Mouse (Mus musculus): ENCODE measurements at regions not wholly inside any gene's neighbourhood (a gene's known extent, or its start where the extent isn't known, plus 50 kb on each side); places are given as distances from the start of the nearest gene placed in this dataset.

- H3K9me3 ChIP-seq (replicated peaks): no peaks in the 10 kb centered on the region
- no peak overlapping the region for H3K27ac ChIP-seq
- H3K4me1 ChIP-seq: 0 out of 2 replicates have a peak, but pooled peaks cover 2% of the 10 kb centered on the region
- no peaks in the 10 kb centered on the region for H3K36me3 ChIP-seq
- no peak for ATAC-seq (ENCODE audit: low FRiP score)
- no peaks in the 10 kb centered on the region for H3K27me3 ChIP-seq
- no peak overlapping the region for H3K9ac ChIP-seq
- no peak overlapping the region for H3K4me2 ChIP-seq (replicated peaks)
- WGBS: 89% methylated on average over 6 of the region's 6 CpGs
- H3K4me3 ChIP-seq: no peak overlapping the region
These were observed 85.7 kb upstream of the Atp1a1 start for GRCm38 (mm10) chr3:101690222-101690621.

GRCm38 (mm10) chr3:101685203-101685602 is 80.7 kb upstream of the Atp1a1 start:
- WGBS: 69% methylated on average over 7 of the region's 7 CpGs
- no peak overlapping the region for H3K4me3 ChIP-seq
- no peaks in the 10 kb centered on the region for H3K27me3 ChIP-seq
- H3K36me3 ChIP-seq: no peaks in the 10 kb centered on the region
- no peak overlapping the region for H3K4me2 ChIP-seq (replicated peaks)
- no peak overlapping the region for H3K27ac ChIP-seq
- H3K4me1 ChIP-seq: 0 out of 2 replicates have a peak, but pooled peaks cover 2% of the 10 kb centered on the region
- no peak for ATAC-seq (ENCODE audit: low FRiP score)
- no peaks in the 10 kb centered on the region; the same call in 1 of the 2 replicates for H3K9me3 ChIP-seq (replicated peaks)
- H3K9ac ChIP-seq: no peak overlapping the region

GRCm38 (mm10) chr3:101672943-101673342 is 68.5 kb upstream of the Atp1a1 start:
- ATAC-seq (ENCODE audit: low FRiP score): no peak
- Histone ChIP-seq H3K27me3 (no peaks in the 10 kb centered on the region), H3K4me3 (no peak overlapping the region), H3K9ac (no peak overlapping the region), H3K4me2 (replicated peaks) (no peak overlapping the region), H3K4me1 (no peaks in the 10 kb centered on the region), H3K36me3 (no peaks in the 10 kb centered on the region), H3K9me3 (replicated peaks) (no peaks in the 10 kb centered on the region), H3K27ac (no peak overlapping the region)
- WGBS: 84% methylated on average over 4 of the region's 4 CpGs

- Histone ChIP-seq H3K4me3 (no peak overlapping the region), H3K4me2 (replicated peaks) (no peak overlapping the region), H3K27me3 (no peaks in the 10 kb centered on the region), H3K9ac (no peak overlapping the region), H3K4me1 (peaks cover 5% of the 10 kb centered on the region; the same call in 1 of the 2 replicates), H3K9me3 (replicated peaks) (no peaks in the 10 kb centered on the region), H3K27ac (no peak overlapping the region), H3K36me3 (no peaks in the 10 kb centered on the region)
- 42% methylated on average over 8 of the region's 8 CpGs for WGBS
- no peak for ATAC-seq (ENCODE audit: low FRiP score)
These were observed 66.1 kb upstream of the Atp1a1 start for GRCm38 (mm10) chr3:101670561-101671001.

DNA sequence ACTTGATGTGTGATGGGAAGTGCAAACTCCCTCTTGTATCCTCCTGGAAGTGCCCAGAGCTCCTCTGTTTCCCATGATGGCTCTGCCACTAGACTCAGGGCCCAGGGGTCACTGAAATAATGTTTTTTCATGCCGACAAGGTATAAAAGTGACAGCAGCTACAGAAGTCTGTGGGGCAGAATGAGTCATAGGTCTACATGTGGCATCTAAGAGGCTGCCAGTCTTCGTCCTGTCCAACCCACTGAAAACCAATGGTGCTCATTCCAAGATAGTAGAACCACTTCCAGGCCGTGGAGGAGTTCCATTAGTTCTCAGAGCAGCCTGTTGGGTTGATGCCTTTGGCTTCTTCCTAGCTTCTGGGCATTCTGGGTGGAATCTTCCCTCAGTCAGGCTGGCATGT is 65.3 kb upstream of the Atp1a1 start:
- Histone ChIP-seq H3K27ac (no peak overlapping the region), H3K4me1 (peaks cover 5% of the 10 kb centered on the region; the same call in 1 of the 2 replicates), H3K27me3 (no peaks in the 10 kb centered on the region), H3K9ac (no peak overlapping the region), H3K36me3 (no peaks in the 10 kb centered on the region), H3K9me3 (replicated peaks) (no peaks in the 10 kb centered on the region), H3K4me2 (replicated peaks) (no peak overlapping the region), H3K4me3 (no peak overlapping the region)
- 93% methylated on average over 3 of the region's 3 CpGs for WGBS
- ATAC-seq (ENCODE audit: low FRiP score): no peak

DNA sequence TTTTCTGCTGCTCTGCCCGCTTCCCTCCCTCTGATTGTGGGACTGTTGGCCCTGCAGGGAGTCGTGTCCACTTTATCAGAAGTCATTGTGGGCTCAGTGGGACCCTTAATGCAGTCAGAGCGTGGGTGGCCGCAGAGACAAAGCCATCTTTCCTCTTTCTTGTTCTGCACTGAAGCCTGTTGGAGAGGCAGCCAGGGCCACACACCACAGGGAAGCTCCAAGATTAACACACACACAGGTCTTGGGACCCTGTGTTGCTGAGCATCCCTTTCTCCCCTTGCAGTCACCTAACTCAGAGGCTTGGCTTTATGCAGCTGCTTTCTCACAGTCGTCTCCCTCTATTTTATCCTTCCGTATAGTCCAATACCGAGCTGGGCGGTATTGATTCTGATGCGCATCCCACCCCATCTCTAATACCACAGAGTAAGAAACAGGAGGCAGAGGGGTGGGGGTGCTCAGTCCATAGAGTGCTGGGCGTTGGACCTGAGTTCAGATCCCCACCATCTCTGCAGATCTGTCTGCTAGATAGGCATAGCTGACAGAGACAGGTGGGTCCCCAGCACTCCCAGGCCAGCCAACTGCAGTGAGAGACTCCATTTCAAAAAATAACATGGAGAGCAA is 63.4 kb upstream of the Atp1a1 start:
- peak; percentile 22; the same call in 1 of the 2 replicates for ATAC-seq (ENCODE audit: low FRiP score)
- H3K4me1 ChIP-seq: peaks cover 5% of the 10 kb centered on the region; the same call in 1 of the 2 replicates
- no peaks in the 10 kb centered on the region for H3K36me3 ChIP-seq
- no peaks in the 10 kb centered on the region for H3K9me3 ChIP-seq (replicated peaks)
- H3K27ac ChIP-seq: no peak overlapping the region
- H3K4me2 ChIP-seq (replicated peaks): no peak overlapping the region
- 58% methylated on average over 10 of the region's 10 CpGs for WGBS
- H3K4me3 ChIP-seq: no peak overlapping the region
- H3K27me3 ChIP-seq: no peaks in the 10 kb centered on the region
- H3K9ac ChIP-seq: no peak overlapping the region

- H3K36me3 ChIP-seq: no peaks in the 10 kb centered on the region
- WGBS: 38% methylated on average over 4 of the region's 4 CpGs
- no peak overlapping the region for H3K27ac ChIP-seq
- peaks cover 5% of the 10 kb centered on the region; the same call in 1 of the 2 replicates for H3K4me1 ChIP-seq
- no peak overlapping the region for H3K4me2 ChIP-seq (replicated peaks)
- no peak overlapping the region for H3K9ac ChIP-seq
- no peaks in the 10 kb centered on the region for H3K9me3 ChIP-seq (replicated peaks)
- no peak for ATAC-seq (ENCODE audit: low FRiP score)
- no peak overlapping the region for H3K4me3 ChIP-seq
- no peaks in the 10 kb centered on the region for H3K27me3 ChIP-seq
These were observed 62.7 kb upstream of the Atp1a1 start for GRCm38 (mm10) chr3:101667186-101667585.

DNA sequence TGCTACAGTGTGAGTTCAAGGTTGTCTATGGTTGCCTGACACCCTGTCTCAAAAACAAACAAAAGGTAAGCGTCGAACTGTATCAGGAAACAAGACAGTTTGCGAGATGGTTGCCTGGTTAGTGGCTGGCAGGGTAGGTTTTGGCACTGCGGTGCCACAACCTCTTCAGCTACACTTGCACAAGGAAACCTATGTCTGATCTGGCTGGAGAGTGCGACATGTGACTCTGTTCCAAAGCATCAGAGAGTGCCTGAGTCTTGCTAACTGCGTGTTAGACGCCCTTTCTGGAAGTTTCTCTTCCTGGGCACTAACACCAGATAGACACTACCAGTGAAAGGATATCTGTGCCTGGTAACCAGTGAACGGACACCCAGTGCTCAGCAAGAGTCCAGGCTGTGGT is 62.1 kb upstream of the Atp1a1 start:
- Histone ChIP-seq H3K4me2 (replicated peaks) (no peak overlapping the region), H3K4me3 (no peak overlapping the region), H3K4me1 (peaks cover 9% of the 10 kb centered on the region), H3K36me3 (no peaks in the 10 kb centered on the region), H3K9ac (no peak overlapping the region), H3K27ac (no peak overlapping the region), H3K27me3 (no peaks in the 10 kb centered on the region), H3K9me3 (replicated peaks) (no peaks in the 10 kb centered on the region)
- no peak for ATAC-seq (ENCODE audit: low FRiP score)
- 91% methylated on average over 8 of the region's 8 CpGs for WGBS

- Histone ChIP-seq H3K4me3 (no peak overlapping the region), H3K27me3 (no peaks in the 10 kb centered on the region), H3K4me2 (replicated peaks) (0 out of 2 replicates have a peak overlapping the region, but pooled peaks have one; percentile 17), H3K4me1 (peaks cover 22% of the 10 kb centered on the region), H3K27ac (peak overlapping the region; percentile 56), H3K36me3 (no peaks in the 10 kb centered on the region), H3K9ac (no peak overlapping the region), H3K9me3 (replicated peaks) (no peaks in the 10 kb centered on the region)
- WGBS: 36% methylated on average over 9 of the region's 9 CpGs
- ATAC-seq (ENCODE audit: low FRiP score): peak; percentile 86
These were observed 56.9 kb upstream of the Atp1a1 start for GRCm38 (mm10) chr3:101661184-101661992.

GRCm38 (mm10) chr3:101660635-101661034 is 56.2 kb upstream of the Atp1a1 start:
- Histone ChIP-seq H3K27ac (peak overlapping the region; percentile 56), H3K27me3 (no peaks in the 10 kb centered on the region), H3K9me3 (replicated peaks) (no peaks in the 10 kb centered on the region), H3K9ac (no peak overlapping the region), H3K4me3 (no peak overlapping the region), H3K4me2 (replicated peaks) (0 out of 2 replicates have a peak overlapping the region, but pooled peaks have one; percentile 17), H3K4me1 (peaks cover 22% of the 10 kb centered on the region), H3K36me3 (no peaks in the 10 kb centered on the region)
- peak; percentile 27; the same call in 1 of the 2 replicates for ATAC-seq (ENCODE audit: low FRiP score)
- 27% methylated on average over 6 of the region's 6 CpGs for WGBS

GRCm38 (mm10) chr3:101660176-101660575 is 55.7 kb upstream of the Atp1a1 start:
- peak overlapping the region; percentile 56; the same call in 1 of the 2 replicates for H3K27ac ChIP-seq
- H3K9me3 ChIP-seq (replicated peaks): no peaks in the 10 kb centered on the region
- H3K9ac ChIP-seq: no peak overlapping the region
- no peak overlapping the region for H3K4me2 ChIP-seq (replicated peaks)
- H3K36me3 ChIP-seq: no peaks in the 10 kb centered on the region
- H3K4me3 ChIP-seq: no peak overlapping the region
- no peaks in the 10 kb centered on the region for H3K27me3 ChIP-seq
- peaks cover 22% of the 10 kb centered on the region for H3K4me1 ChIP-seq
- no peak for ATAC-seq (ENCODE audit: low FRiP score)
- WGBS: 81% methylated on average over 4 of the region's 4 CpGs

DNA sequence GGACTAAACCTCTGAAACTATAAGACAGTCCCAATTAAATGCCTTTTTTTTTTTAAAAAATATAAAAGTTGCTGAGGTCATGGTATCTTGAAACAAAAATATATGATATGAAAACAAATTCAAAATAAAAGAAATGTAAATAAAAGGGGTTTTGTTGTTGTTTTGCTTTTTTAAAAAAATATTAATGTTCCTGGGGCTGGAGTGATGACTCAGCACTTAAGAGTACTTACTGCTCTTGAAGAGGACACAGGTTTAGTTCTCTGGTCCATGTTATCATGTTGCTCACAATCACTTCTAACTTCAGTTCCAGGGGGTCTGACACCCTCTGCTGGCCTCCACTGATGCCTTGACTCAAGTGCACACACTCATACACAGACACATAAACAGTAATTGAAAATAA is 53.5 kb upstream of the Atp1a1 start:
- Histone ChIP-seq H3K36me3 (no peaks in the 10 kb centered on the region), H3K4me3 (no peak overlapping the region), H3K27ac (no peak overlapping the region), H3K4me2 (replicated peaks) (no peak overlapping the region), H3K27me3 (no peaks in the 10 kb centered on the region), H3K9me3 (replicated peaks) (no peaks in the 10 kb centered on the region), H3K9ac (no peak overlapping the region), H3K4me1 (peaks cover 27% of the 10 kb centered on the region)
- no peak for ATAC-seq (ENCODE audit: low FRiP score)
